Mouse (Mus musculus): ENCODE data around the gene Thra.

GRCm38 (mm10) chr11:98750351-98751201 lies 10.1 kb downstream of the Thra start:
- TF ChIP-seq GATA1 (IDR thresholded peaks at IDR 0.05; ENCODE audit: borderline replicate concordance, low read length) (no peak), FLI1 (IDR thresholded peaks at IDR 0.05; ENCODE audit: low read length) (no peak)
